ENCODE assay signal across 8 mouse cellular contexts in the genomic region with DNA sequence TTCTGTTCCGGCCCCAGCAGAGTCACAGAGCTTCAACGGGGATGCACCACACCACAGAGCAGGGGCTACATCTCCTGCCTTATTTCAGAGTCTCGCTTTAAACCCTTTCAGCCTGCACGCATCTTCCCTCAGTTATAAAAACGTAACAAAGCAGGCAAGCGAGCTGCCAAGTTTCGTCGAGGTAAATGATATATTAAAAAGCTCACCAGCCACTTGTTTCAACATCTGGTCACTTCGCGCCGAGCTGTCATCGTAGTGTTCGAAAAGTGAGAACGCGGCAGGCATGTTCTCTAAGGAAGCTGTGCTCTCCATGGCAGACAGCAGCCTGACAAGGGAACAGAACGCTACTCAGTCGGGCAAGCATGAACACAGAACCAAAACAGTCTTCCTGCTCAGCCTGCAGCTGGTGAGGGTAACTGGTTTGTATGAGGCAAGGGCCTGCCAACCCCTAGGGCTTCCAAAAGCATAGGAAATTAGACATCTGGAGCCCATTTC.
DNase-seq lines count a peak whose midpoint lies in the region; ATAC-seq and TF ChIP-seq lines count a peak whose summit lies in the region.

No protein-coding gene starts in this region.

- H3K4me2 ChIP-seq in forebrain, embryonic 13.5 days = peak overlapping the region; percentile 42
- H3K4me2 ChIP-seq in lung, postnatal 0 days (replicated peaks; ENCODE audit: low read depth, low read length) = peak overlapping the region; percentile 40

- peak overlapping the region; percentile 76 for H3K27ac ChIP-seq in forebrain, embryonic 13.5 days
- no peak overlapping the region for H3K27ac ChIP-seq in forebrain, embryonic 10.5 days
- H3K27ac ChIP-seq in lung, postnatal 0 days (ENCODE audit: low read length) = no peak overlapping the region

- H3K4me3 ChIP-seq in forebrain, embryonic 13.5 days = no peak overlapping the region
- no peak overlapping the region for H3K4me3 ChIP-seq in forebrain, embryonic 10.5 days
- H3K4me3 ChIP-seq in lung, postnatal 0 days (ENCODE audit: low read depth, low read length) = no peak overlapping the region

- 62% methylated on average over 17 of the region's 17 CpGs for WGBS in forebrain, embryonic 13.5 days
- WGBS in forebrain, embryonic 10.5 days = 79% methylated on average over 17 of the region's 17 CpGs
- 40% methylated on average over 17 of the region's 17 CpGs for WGBS in lung, postnatal 0 days

- no peak for TF ChIP-seq EP300 in lung, postnatal 0 days (IDR thresholded peaks at IDR 0.05)

- peaks cover 33% of the 10 kb centered on the region for H3K4me1 ChIP-seq in forebrain, embryonic 13.5 days
- peaks cover 31% of the 10 kb centered on the region for H3K4me1 ChIP-seq in forebrain, embryonic 10.5 days
- peaks cover 4% of the 10 kb centered on the region; the same call in 1 of the 2 replicates for H3K4me1 ChIP-seq in lung, postnatal 0 days (ENCODE audit: insufficient read depth, low read depth, low read length)

- ATAC-seq in forebrain, embryonic 13.5 days = peak; percentile 54
- ATAC-seq in lung, postnatal 0 days = no peak

- no peak for DNase-seq in forebrain, embryonic 10.5 days (ENCODE audit: extremely low spot score, low spot score)
- peak; percentile 16 for DNase-seq in lung, postnatal 0 days (ENCODE audit: low spot score)
- DNase-seq in lung, adult 18-20 months = no peak
- DNase-seq in layer of hippocampus, postnatal 10 days (ENCODE audit: low spot score in 2 of 2) = peak; percentile 51 to 52
- DNase-seq in right cerebral cortex, postnatal 10 days (ENCODE audit: low spot score in 2 of 2) = peak; percentile 52 to 70
- no peak for DNase-seq in testis, postnatal 14 days (ENCODE audit: low spot score)
- no peak for DNase-seq in kidney, adult 18-20 months

- H3K9me3 ChIP-seq in forebrain, embryonic 13.5 days (replicated peaks) = 0 out of 2 replicates have a peak, but pooled peaks cover 7% of the 10 kb centered on the region
- H3K9me3 ChIP-seq in forebrain, embryonic 10.5 days = peaks cover 5% of the 10 kb centered on the region; the same call in 1 of the 2 replicates
- H3K9me3 ChIP-seq in lung, postnatal 0 days (ENCODE audit: low read length) = no peaks in the 10 kb centered on the region

- no peaks in the 10 kb centered on the region for H3K27me3 ChIP-seq in forebrain, embryonic 13.5 days
- H3K27me3 ChIP-seq in forebrain, embryonic 10.5 days (ENCODE audit: poor library complexity, severe bottlenecking) = no peaks in the 10 kb centered on the region
- no peaks in the 10 kb centered on the region for H3K27me3 ChIP-seq in lung, postnatal 0 days (replicated peaks; ENCODE audit: insufficient read depth, low read length)

- H3K36me3 ChIP-seq in forebrain, embryonic 13.5 days (ENCODE audit: poor library complexity, severe bottlenecking) = no peaks in the 10 kb centered on the region
- H3K36me3 ChIP-seq in forebrain, embryonic 10.5 days (replicated peaks) = no peaks in the 10 kb centered on the region
- no peaks in the 10 kb centered on the region for H3K36me3 ChIP-seq in lung, postnatal 0 days (ENCODE audit: insufficient read depth, low read length)

- TF ChIP-seq CTCF in lung, postnatal 0 days (IDR thresholded peaks at IDR 0.05) = no peak

- H3K9ac ChIP-seq in forebrain, embryonic 13.5 days = no peak overlapping the region
- H3K9ac ChIP-seq in lung, postnatal 0 days (replicated peaks; ENCODE audit: low read depth) = no peak overlapping the region

Comparison
In these comparisons a context has a peak if more than half of its experiments do, and no peak if none do; other contexts are left out.
1. DNase-seq: peak in lung, postnatal 0 days (single experiment), layer of hippocampus, postnatal 10 days (2 of 2) and right cerebral cortex, postnatal 10 days (2 of 2); none in forebrain, embryonic 10.5 days (single experiment), lung, adult 18-20 months (0 of 2), testis, postnatal 14 days (single experiment) and kidney, adult 18-20 months (single experiment).